Mouse (Mus musculus) layer of hippocampus, postnatal 10 days (tissue): ENCODE data around the gene Wwc1. TPM values are rescaled to one million over a fixed set of nuclear protein-coding genes. Genes with fewer than 3 reads are reported as not detected.
A peak's percentile ranks its signal among the peaks of the same experiment; 100 is the strongest.
"Not testable (repeated sequence)": the region's sequence is repeated elsewhere in the genome, so short reads cannot be mapped to it uniquely, and the experiment has no call there.

Experiments
- DNase-seq, 2 experiments: peaks; one replicate each; pipeline ENCODE4 v3.0.0; 2021; ENCODE audit warnings: low spot score in 2 of 2
- total RNA-seq, 2 experiments: library from RNA; stranded (reverse); gene quantifications; 2 replicates each; pipeline ENCODE4 v1.2.3; 2021

Gene Wwc1
- total RNA-seq, 2 experiments from 2014 or later, result 104 to 133 TPM

DNA sequence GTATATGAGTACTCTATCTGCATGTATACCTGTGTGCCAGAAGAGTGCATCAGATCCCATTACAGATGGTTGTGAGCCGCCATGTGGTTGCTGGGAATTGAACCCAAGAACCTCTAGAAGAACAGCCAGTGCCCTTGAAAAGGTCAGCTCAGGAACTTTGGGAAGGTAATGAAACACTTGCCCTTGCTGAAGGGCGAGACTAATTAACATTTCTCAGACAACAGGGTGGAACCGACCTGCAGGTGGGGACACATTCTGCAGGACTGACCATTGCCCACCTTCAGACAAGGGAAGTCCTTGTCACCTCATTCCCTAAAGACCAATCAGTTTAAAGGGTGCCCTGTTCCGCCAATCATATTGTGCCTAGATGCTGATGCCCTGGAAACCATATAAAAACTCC is 139.5 kb downstream of the Wwc1 start:
- not testable (repeated sequence) for DNase-seq

- no peak for DNase-seq
These were observed 140.0 kb downstream of the Wwc1 start for GRCm38 (mm10) chr11:35840282-35840681.

- peak; percentile 63 to 69 for DNase-seq
These were observed 141.7 kb downstream of the Wwc1 start for GRCm38 (mm10) chr11:35838345-35839338.

DNA sequence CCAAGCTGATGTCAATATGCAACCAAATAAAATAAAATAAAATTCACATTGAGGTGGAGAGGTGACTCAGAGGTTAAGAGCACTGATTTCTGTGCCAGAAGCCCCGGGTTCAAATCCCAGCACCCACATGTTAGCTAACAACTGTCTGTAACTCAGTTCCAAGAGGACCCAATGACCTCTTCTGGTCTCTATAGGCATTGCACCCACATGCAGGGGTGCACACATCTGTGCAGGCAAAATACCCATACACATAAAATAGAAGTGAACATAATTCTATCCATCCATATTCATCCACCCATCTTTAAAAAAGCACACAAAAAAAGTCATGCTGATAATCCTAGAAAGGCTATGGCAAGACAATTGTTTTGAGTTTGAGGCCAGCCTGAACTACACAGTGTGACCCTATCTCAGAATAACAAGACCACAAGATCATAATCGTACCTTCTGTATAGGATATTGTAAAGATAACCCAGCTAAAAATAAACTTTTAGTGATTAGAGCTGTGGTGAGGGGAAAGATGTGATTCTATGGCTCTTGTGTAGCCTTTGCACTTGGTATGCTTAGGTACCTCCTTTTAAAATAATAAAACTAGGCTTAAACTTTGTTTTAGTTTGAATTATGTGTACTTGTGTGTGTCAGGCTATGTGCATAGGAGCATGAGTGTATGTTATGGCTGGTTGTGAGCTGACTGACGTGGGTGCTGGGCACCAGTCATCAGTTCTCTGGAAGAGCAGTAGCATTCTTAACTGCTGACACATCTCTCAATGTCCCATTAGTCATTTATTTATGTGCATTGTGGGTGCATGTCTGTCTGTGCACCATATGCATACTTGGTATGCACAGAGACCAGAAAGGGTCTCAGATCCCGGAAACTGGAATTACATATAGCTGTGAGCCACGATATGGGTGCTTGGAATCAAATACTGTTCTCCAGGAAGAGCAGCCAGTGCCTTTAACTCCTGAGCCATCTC is 142.9 kb downstream of the Wwc1 start:
- no peak for DNase-seq

DNA sequence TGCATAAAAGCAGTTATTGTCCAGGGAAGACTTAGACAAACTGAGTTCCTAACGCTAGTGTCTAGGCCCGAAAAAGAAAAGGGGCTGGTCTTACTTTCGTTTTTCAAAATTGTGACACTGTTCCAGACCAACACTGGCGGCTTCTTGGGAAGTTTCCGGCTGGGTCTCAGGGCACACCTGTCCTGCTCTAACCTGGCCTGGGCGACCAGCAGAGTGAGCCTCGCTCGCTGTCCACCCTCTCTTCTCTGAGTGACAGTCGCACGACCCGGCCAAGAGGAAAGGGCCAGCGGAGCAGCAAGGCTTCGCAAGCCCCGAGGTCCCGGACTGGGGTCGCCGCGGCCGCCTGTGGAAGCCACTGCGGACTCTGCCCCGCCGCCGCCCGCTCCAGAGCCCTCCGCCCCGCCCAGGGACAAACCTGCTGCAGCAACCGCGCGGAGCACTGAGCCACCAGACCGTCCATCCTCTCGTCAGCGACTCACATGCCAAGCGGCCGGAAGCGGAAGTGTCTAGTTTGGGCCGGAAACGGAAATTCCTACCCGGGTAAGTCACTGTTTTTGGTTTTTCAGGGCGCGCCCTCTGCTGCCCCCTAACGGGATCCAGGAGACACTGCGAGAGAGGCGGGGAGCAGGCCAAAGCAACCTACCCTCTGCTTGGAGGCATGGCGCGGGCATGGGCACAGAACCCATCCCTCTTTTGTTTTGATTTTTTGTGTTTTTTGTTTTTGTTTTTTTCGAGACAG is 146.1 kb downstream of the Wwc1 start, which contains the start of gene Rars:
Gene Rars (minus strand): TSS at position 485 of the 739 bp plus-strand sequence.
- peak; percentile 93 to 95 for DNase-seq

GRCm38 (mm10) chr11:35833270-35833669 is 147.1 kb downstream of the Wwc1 start:
- no peak for DNase-seq

- DNase-seq, result no peak
These were observed 148.2 kb downstream of the Wwc1 start for GRCm38 (mm10) chr11:35832139-35832538.

DNA sequence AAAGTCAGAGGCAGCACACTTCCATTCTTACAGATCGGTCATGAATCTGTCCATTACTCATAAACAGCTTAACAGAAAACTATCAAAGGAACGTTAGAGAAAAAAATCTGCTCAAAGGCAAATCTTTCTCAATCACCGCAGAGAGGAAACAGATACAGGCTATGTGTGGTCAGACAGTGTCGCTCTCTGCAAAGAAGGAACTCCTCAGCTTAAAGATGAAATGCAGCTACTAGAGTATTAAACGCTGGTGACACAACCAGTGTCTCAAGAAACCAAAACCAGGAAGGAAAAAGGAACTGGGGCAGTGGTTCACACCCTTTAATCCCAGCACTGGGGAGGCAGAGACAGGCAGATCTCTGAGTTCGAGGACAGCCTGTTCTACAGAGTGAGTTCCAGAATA is 152.6 kb downstream of the Wwc1 start:
- DNase-seq, result no peak

DNA sequence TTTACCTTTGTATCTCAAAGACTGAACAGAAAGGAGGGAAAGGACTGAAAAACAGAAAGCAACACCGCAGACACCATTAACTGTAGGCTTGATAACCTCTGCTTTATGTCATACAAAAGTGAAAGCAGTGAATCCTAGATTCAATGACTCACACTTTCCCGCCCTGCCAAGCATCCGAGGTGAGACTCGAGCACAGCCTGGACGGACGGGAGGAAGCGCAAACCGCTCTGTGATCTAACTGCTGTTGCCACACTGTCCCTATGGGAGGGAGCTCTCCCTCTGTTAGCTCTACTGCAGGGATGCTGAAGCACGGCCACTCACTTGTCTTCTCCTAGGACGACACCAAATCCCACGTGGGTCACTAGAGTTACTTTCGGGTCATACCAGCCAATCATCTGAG is 164.0 kb downstream of the Wwc1 start:
- DNase-seq, result no peak

DNA sequence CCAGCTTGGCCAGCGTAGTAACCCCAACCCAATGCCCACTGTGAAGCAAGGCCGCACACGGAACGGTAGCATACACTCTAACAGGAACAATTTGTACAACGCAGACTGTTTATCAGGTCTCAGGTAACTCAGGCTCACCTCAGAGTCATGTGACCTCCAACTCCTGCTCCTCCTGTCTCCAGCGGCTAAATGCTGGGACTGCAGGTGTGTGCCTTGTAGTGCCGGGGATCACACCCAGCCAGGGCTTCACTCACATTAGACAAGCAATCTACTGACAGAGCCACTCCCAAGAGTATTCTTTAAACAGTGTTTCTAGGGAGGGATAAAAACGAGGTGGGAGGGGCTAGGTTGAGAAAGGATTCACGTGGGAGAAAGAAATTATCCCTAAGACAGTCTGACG is 168.9 kb downstream of the Wwc1 start:
- DNase-seq, result no peak

DNA sequence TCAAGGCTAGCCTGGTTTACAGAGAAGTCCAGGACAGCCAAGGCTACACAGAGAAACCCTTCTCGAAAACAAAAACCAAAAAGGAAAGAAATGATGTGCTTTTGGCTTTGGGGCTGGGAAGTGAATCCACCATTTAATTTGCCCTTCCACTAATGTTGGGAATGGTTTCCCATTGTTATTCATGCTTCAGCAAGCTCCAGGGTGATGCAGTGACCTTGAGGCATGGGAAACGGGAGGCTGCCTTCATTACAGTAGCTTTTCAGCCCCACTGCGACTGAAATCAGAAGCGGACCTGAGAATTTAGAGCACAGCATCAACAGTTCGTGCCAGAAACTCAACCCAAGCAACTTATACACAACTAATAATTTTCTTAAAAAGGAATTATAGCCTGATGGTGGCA is 179.0 kb downstream of the Wwc1 start:
- DNase-seq, result no peak

DNA sequence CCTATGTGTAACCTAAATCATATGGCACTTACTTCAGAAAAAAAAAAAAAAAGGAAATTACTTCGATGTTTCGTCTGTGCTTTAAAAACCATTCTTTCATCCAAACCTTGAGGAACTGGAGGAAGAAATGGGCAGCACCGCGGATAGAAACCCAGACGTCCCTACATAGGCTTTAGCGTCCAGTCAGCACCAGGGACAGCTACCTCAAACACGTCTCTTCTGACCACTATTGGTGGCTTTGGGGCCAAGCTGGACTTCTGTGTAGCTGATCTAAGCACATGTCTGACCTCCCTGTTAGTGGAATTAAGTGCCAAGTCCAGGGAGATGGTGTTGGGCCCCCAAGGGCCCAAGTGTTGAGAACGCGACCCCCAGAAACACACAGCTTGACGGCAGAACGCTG is 181.5 kb downstream of the Wwc1 start, which contains the start of gene Fbll1:
Gene Fbll1 (minus strand): TSS at position 11 of the 400 bp plus-strand sequence.
- peak; percentile 30 to 49 for DNase-seq

GRCm38 (mm10) chr11:35798495-35798820 is 181.9 kb downstream of the Wwc1 start:
- DNase-seq, result peak; percentile 74 to 81

DNA sequence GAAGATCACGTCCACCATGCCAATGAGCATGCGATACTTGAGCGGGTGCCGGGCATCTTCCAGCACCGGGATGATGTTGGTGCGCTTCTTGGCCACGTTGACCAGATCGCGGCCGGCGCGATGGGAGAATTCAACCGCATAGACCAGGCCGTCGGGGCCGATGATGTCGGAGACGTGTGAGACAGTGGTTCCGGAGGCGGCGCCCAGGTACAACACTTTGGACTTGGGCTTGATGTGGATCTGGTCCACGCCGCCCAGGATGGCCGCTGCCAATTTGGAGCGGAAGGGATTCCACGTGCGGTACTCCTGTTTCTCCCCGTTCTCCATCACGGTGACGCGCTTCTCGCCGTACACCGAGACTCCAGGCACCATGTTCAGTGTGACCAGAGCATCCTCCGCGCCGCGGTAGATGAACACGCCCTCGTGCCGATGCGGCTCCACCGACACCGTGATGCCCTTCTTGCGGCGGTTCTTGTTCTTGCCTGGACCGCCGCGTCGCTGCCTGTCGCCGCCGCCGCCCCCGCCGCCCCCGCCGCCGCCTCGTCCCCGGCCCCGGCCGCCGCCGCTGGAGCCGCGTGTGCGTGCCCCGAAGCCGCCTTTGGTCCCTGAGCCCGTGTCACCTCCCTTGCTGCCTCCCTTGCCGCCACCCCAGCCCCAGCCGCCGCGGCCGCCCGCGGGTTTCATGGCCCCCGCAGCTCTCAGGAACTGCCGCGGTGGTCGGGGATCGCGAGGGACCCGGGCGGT is 182.4 kb downstream of the Wwc1 start:
- DNase-seq, result peak; percentile 41 to 57

DNA sequence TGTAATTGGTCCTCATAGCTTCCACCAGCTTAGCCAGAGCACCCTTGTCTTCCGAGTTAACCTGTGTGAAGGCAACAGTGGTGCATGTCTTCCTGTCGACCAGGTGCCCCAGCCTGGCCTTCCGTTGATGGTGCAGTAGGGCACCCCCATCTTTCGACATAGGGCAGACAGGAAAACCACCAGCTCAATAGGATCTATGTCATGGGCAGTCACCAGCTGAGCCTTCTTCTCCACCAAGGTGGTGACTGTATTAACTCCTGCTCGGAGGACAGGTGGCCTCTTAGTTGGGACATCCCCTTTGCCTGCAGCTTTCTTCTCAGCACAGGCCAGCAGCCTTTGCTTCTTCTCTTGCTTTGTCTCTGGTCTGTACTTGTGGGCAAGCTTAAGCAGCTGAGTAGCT is 187.5 kb downstream of the Wwc1 start:
- not testable (repeated sequence) for DNase-seq

GRCm38 (mm10) chr11:35788443-35788842 is 191.9 kb downstream of the Wwc1 start:
- no peak for DNase-seq
